Mouse (Mus musculus) left cerebral cortex, postnatal 25 days (tissue): ENCODE measurements at regions not wholly inside any gene's neighbourhood (a gene's known extent, or its start where the extent isn't known, plus 50 kb on each side); places are given as distances from the start of the nearest gene placed in this dataset.

ENCODE experiments used
- DNase-seq, 2 experiments: peaks; one replicate each; pipeline ENCODE4 v3.0.0; 2022; ENCODE audit warnings: low spot score in 2 of 2, mixed read lengths in 1 of 2
- intact Hi-C: fragments of 180-260 bp; cut with DNase I; formaldehyde crosslinking; loops from one replicate; pipeline ENCODE4 v1.15.1; 2025

GRCm38 (mm10) chr3:8440701-8441365, 1169.1 kb downstream of the Zfp704 start:
- peak; percentile 2 to 13 for DNase-seq
- intact Hi-C loops: no loop called here
